Mouse (Mus musculus): ENCODE results near the gene Amd1. TPM values are rescaled to one million over a fixed set of nuclear protein-coding genes. Genes with fewer than 3 reads are reported as not detected.
A peak's percentile ranks its signal among the peaks of the same experiment; 100 is the strongest.

Gene Amd1
- 83.3 and 94.6 TPM in 2 replicates for polyA plus RNA-seq (2016; fragmentation: Nextera tagmentation; extraction: Ambion mirVana)

GRCm38 (mm10) chr10:40302140-40302985, at the start of gene Amd1:
Amd1 (minus strand) TSS chr10:40302186.
- peak; percentile 100 for DNase-seq (ENCODE audit: low spot score)
- Histone ChIP-seq H3K36me3 (peaks cover 17% of the 10 kb centered on the region), H3K9me3 (replicated peaks) (no peaks in the 10 kb centered on the region; the same call in 1 of the 2 replicates), H3K4me1 (peaks cover 23% of the 10 kb centered on the region), H3K4me3 (peak within 1 kb of the TSS; percentile 99), H3K27me3 (ENCODE audit: low read depth, poor library complexity, severe bottlenecking) (no peaks in the 10 kb centered on the region), H3K27ac (peak within 1 kb of the TSS; percentile 98)
- under 1% methylated on average over 55 of the region's 55 CpGs for WGBS

DNA sequence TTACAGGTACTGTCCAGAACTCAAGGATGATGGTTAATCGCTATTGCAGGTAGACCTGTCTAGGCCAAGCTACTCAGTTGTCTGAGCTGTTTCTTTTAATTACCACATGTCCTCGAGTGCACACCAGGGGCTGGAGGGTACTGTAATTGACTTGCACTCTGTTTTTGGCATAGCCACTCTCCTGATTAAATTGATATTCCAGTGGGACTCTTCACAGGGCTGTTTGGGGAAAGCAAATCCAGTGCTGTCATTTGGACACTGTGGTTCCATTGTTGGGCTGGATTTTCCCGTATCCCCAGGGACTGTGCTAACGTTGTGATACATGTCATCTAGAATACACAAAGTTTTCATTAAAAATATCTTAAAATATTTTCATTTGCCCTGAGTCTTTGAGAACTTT, 49.2 kb upstream of the Amd1 start:
- no peaks in the 10 kb centered on the region for H3K36me3 ChIP-seq
- H3K4me1 ChIP-seq: peaks cover 18% of the 10 kb centered on the region
- no peak for DNase-seq (ENCODE audit: low spot score)
- 0 out of 2 replicates have a peak overlapping the region, but pooled peaks have one; percentile 94 for H3K4me3 ChIP-seq
- H3K9me3 ChIP-seq (replicated peaks): no peaks in the 10 kb centered on the region
- H3K27ac ChIP-seq: no peak overlapping the region
- 86% methylated on average over 4 of the region's 4 CpGs for WGBS
- H3K27me3 ChIP-seq (ENCODE audit: low read depth, poor library complexity, severe bottlenecking): no peaks in the 10 kb centered on the region

GRCm38 (mm10) chr10:40350245-40350932, 48.4 kb upstream of the Amd1 start:
- DNase-seq (ENCODE audit: low spot score): no peak
- Histone ChIP-seq H3K4me3 (peak overlapping the region; percentile 94), H3K27ac (peak overlapping the region; percentile 96; the same call in 1 of the 2 replicates), H3K27me3 (ENCODE audit: low read depth, poor library complexity, severe bottlenecking) (no peaks in the 10 kb centered on the region), H3K4me1 (peaks cover 18% of the 10 kb centered on the region), H3K36me3 (no peaks in the 10 kb centered on the region), H3K9me3 (replicated peaks) (no peaks in the 10 kb centered on the region)
- WGBS: 56% methylated on average over 12 of the region's 12 CpGs

- Histone ChIP-seq H3K9me3 (replicated peaks) (no peaks in the 10 kb centered on the region), H3K36me3 (no peaks in the 10 kb centered on the region), H3K4me1 (peaks cover 18% of the 10 kb centered on the region), H3K4me3 (peak overlapping the region; percentile 94), H3K27ac (peak overlapping the region; percentile 96), H3K27me3 (ENCODE audit: low read depth, poor library complexity, severe bottlenecking) (no peaks in the 10 kb centered on the region)
- WGBS: under 1% methylated on average over 60 of the region's 62 CpGs
- peak; percentile 81 for DNase-seq (ENCODE audit: low spot score)
Observed at GRCm38 (mm10) chr10:40349631-40350177, 47.7 kb upstream of the Amd1 start.

- DNase-seq (ENCODE audit: low spot score): peak; percentile 94
- Histone ChIP-seq H3K4me1 (peaks cover 18% of the 10 kb centered on the region), H3K36me3 (no peaks in the 10 kb centered on the region), H3K27ac (peak overlapping the region; percentile 96), H3K4me3 (peak overlapping the region; percentile 94), H3K9me3 (replicated peaks) (no peaks in the 10 kb centered on the region), H3K27me3 (ENCODE audit: low read depth, poor library complexity, severe bottlenecking) (no peaks in the 10 kb centered on the region)
- under 1% methylated on average over 76 of the region's 76 CpGs for WGBS
Observed at GRCm38 (mm10) chr10:40348566-40349536, 46.9 kb upstream of the Amd1 start.

DNA sequence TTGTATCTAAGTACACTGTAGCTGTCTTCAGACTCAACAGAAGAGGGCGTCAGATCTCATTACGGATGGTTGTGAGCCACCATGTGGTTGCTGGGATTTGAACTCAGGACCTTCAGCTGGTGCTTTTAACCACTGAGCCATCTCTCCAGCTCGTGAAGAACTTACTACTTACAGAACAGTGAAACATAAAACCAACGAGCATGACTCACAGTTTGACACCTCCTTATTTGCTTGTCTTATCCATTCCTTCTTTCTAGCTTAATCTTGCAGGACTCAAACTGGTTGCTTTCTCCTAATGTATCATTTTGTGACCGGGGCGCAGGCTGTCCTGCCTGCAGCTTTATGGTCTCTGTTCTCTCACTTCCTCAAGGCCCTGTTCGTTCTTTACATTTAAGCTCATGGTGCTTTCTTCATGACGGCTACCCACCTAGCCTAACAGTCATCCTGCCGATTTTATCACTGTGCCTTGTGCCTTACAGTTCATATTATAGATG, 45.5 kb upstream of the Amd1 start:
- H3K4me1 ChIP-seq: peaks cover 18% of the 10 kb centered on the region
- DNase-seq (ENCODE audit: low spot score): no peak
- H3K36me3 ChIP-seq: no peaks in the 10 kb centered on the region
- peak overlapping the region; percentile 94 for H3K4me3 ChIP-seq
- 74% methylated on average over 9 of the region's 9 CpGs for WGBS
- H3K27ac ChIP-seq: peak overlapping the region; percentile 96
- H3K27me3 ChIP-seq (ENCODE audit: low read depth, poor library complexity, severe bottlenecking): no peaks in the 10 kb centered on the region
- H3K9me3 ChIP-seq (replicated peaks): no peaks in the 10 kb centered on the region

DNA sequence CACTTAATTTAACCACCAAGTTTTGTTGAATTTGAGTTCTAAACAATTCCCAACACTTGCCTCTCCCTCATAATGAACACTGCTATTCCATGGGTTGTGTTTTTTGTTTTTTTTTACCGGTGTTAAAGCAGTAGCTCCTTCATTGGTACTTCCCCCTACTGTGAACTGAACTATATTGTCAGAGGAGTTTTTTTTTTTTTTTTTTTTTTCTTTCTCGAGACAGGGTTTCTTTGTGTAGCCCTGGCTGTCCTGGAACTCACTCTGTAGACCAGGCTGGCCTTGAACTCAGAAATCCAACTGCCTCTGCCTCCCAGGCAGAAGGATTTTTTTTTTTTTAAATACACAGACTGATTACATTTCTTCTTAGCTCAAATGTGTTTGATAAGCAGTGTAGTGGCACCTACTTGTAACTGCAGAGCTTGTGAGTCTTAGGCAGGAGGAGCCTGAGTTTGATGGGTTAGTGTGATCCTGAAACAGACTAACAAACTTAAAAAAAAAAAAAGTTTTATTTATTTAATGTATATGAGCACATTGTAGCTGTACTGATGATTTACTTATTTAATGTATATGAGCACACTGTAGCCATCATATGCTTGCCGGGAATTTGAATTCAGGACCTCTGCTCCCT, 44.9 kb upstream of the Amd1 start:
- no peaks in the 10 kb centered on the region for H3K27me3 ChIP-seq (ENCODE audit: low read depth, poor library complexity, severe bottlenecking)
- 83% methylated on average over 3 of the region's 3 CpGs for WGBS

GRCm38 (mm10) chr10:40342036-40342435, 40.0 kb upstream of the Amd1 start:
- H3K4me3 ChIP-seq: no peak overlapping the region
- no peak overlapping the region for H3K27ac ChIP-seq
- H3K36me3 ChIP-seq: no peaks in the 10 kb centered on the region
- no peaks in the 10 kb centered on the region for H3K9me3 ChIP-seq (replicated peaks)
- H3K27me3 ChIP-seq (ENCODE audit: low read depth, poor library complexity, severe bottlenecking): no peaks in the 10 kb centered on the region
- 82% methylated on average over 4 of the region's 4 CpGs for WGBS
- H3K4me1 ChIP-seq: peaks cover 13% of the 10 kb centered on the region
- DNase-seq (ENCODE audit: low spot score): no peak

More for the DNA sequence above, 44.9 kb upstream of the Amd1 start:
- Histone ChIP-seq H3K4me1 (peaks cover 18% of the 10 kb centered on the region), H3K27ac (no peak overlapping the region), H3K4me3 (no peak overlapping the region), H3K36me3 (no peaks in the 10 kb centered on the region), H3K9me3 (replicated peaks) (no peaks in the 10 kb centered on the region)
- no peak for DNase-seq (ENCODE audit: low spot score)

DNA sequence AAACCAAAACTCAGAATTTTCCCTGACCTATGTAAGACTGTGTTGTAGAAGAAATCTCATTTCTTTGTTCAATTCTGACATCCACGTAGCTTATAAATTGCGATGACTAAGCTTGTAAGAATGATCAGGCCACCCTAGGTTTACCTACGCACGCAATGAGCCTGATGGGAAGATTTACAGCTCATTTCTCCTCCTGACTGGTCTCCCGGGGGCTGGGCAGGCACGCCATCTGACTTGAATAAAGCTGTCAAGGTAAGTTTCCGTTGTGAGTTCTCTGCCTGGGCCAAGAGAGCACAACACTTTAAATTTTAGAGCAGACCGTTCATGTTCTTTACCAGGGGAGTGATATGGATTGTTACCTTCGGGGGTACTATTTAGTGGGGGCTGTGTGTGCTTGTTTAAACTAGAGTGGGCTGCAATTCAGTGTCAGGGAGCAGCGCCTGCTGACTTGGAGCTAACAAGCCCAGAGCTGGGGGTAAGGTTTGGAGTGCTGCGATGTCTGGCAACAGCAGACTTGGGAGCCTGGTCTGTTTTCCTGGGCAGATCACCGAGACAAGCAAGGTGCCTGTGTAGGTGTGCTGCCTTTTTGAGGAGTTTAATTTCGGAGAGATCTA, 37.5 kb upstream of the Amd1 start, which contains the start of gene Cdk19:
Gene Cdk19, plus strand, starts transcription at position 214 of the 614 bp plus-strand sequence.
- H3K27me3 ChIP-seq (ENCODE audit: low read depth, poor library complexity, severe bottlenecking): no peaks in the 10 kb centered on the region
- H3K4me3 ChIP-seq: peak within 1 kb of the TSS; percentile 13
- 19% methylated on average over 13 of the region's 13 CpGs for WGBS
- DNase-seq (ENCODE audit: low spot score): peak; percentile 58
- H3K27ac ChIP-seq: peak within 1 kb of the TSS; percentile 79
- peaks cover 13% of the 10 kb centered on the region for H3K4me1 ChIP-seq
- H3K9me3 ChIP-seq (replicated peaks): no peaks in the 10 kb centered on the region
- no peaks in the 10 kb centered on the region for H3K36me3 ChIP-seq

GRCm38 (mm10) chr10:40332864-40333263, 30.9 kb upstream of the Amd1 start:
- H3K4me3 ChIP-seq: no peak overlapping the region
- H3K9me3 ChIP-seq (replicated peaks): no peaks in the 10 kb centered on the region; the same call in 1 of the 2 replicates
- no peaks in the 10 kb centered on the region for H3K36me3 ChIP-seq
- no peaks in the 10 kb centered on the region for H3K4me1 ChIP-seq
- no peak overlapping the region for H3K27ac ChIP-seq
- 90% methylated on average over 6 of the region's 6 CpGs for WGBS
- no peak for DNase-seq (ENCODE audit: low spot score)
- H3K27me3 ChIP-seq (ENCODE audit: low read depth, poor library complexity, severe bottlenecking): no peaks in the 10 kb centered on the region

- Histone ChIP-seq H3K9me3 (replicated peaks) (no peaks in the 10 kb centered on the region; the same call in 1 of the 2 replicates), H3K4me1 (no peaks in the 10 kb centered on the region), H3K27me3 (ENCODE audit: low read depth, poor library complexity, severe bottlenecking) (no peaks in the 10 kb centered on the region), H3K27ac (no peak overlapping the region), H3K36me3 (no peaks in the 10 kb centered on the region), H3K4me3 (no peak overlapping the region)
- 85% methylated on average over 1 of the region's 1 CpGs for WGBS
- DNase-seq (ENCODE audit: low spot score): no peak
Observed at GRCm38 (mm10) chr10:40330262-40330661, 28.3 kb upstream of the Amd1 start.

Measured in limb, embryonic 10.5 days (tissue).